Mouse (Mus musculus): ENCODE measurements around the gene Rgs11. TPM values are rescaled to one million over a fixed set of nuclear protein-coding genes. Genes with fewer than 3 reads are reported as not detected.

The Rgs11 gene
- polyA plus RNA-seq, 1 experiment: 2.8 TPM

- H3K4me3 ChIP-seq (ENCODE audit: insufficient read depth, low read length): no peak within 1 kb of the TSS
- TF ChIP-seq CTCF (IDR thresholded peaks at IDR 0.05; ENCODE audit: borderline replicate concordance, insufficient read depth, low read length): no peak
- no peak for TF ChIP-seq POLR2A (IDR thresholded peaks at IDR 0.05; ENCODE audit: low read depth, low read length)
- H3K4me1 ChIP-seq (ENCODE audit: control insufficient read depth, insufficient read depth, low read length): no peaks in the 10 kb centered on the region
- H3K27ac ChIP-seq (ENCODE audit: insufficient read depth, low read length): no peak within 1 kb of the TSS
These were observed 3.9 kb upstream of the Rgs11 start, which contains the start of gene Pdia2 for GRCm38 (mm10) chr17:26198892-26199291. Gene Pdia2, minus strand, starts transcription at chr17:26199087.

- Histone ChIP-seq H3K27ac (ENCODE audit: insufficient read depth, low read length) (no peak overlapping the region), H3K4me3 (ENCODE audit: insufficient read depth, low read length) (peak overlapping the region; percentile 42), H3K4me1 (ENCODE audit: control insufficient read depth, insufficient read depth, low read length) (no peaks in the 10 kb centered on the region)
- TF ChIP-seq POLR2A (IDR thresholded peaks at IDR 0.05; ENCODE audit: low read depth, low read length) (no peak), CTCF (IDR thresholded peaks at IDR 0.05; ENCODE audit: borderline replicate concordance, insufficient read depth, low read length) (no peak)
These were observed 1.7 kb upstream of the Rgs11 start for GRCm38 (mm10) chr17:26200831-26201705.

- Histone ChIP-seq H3K4me3 (ENCODE audit: insufficient read depth, low read length) (no peak overlapping the region), H3K27ac (ENCODE audit: insufficient read depth, low read length) (no peak overlapping the region), H3K4me1 (ENCODE audit: control insufficient read depth, insufficient read depth, low read length) (no peaks in the 10 kb centered on the region)
- TF ChIP-seq POLR2A (IDR thresholded peaks at IDR 0.05; ENCODE audit: low read depth, low read length): no peak
- no peak for TF ChIP-seq CTCF (IDR thresholded peaks at IDR 0.05; ENCODE audit: borderline replicate concordance, insufficient read depth, low read length)
These were observed 753 bp upstream of the Rgs11 start for GRCm38 (mm10) chr17:26201998-26202397.

- TF ChIP-seq CTCF (IDR thresholded peaks at IDR 0.05; ENCODE audit: borderline replicate concordance, insufficient read depth, low read length) (no peak), POLR2A (IDR thresholded peaks at IDR 0.05; ENCODE audit: low read depth, low read length) (no peak)
- Histone ChIP-seq H3K4me1 (ENCODE audit: control insufficient read depth, insufficient read depth, low read length) (no peaks in the 10 kb centered on the region), H3K4me3 (ENCODE audit: insufficient read depth, low read length) (peak overlapping the region; percentile 60), H3K27ac (ENCODE audit: insufficient read depth, low read length) (no peak overlapping the region)
These were observed 615 bp downstream of the Rgs11 start for GRCm38 (mm10) chr17:26203321-26203811.

- H3K27ac ChIP-seq (ENCODE audit: insufficient read depth, low read length): no peak overlapping the region
- H3K4me3 ChIP-seq (ENCODE audit: insufficient read depth, low read length): no peak overlapping the region
- TF ChIP-seq CTCF (IDR thresholded peaks at IDR 0.05; ENCODE audit: borderline replicate concordance, insufficient read depth, low read length) (no peak), POLR2A (IDR thresholded peaks at IDR 0.05; ENCODE audit: low read depth, low read length) (no peak)
- H3K4me1 ChIP-seq (ENCODE audit: control insufficient read depth, insufficient read depth, low read length): no peaks in the 10 kb centered on the region
These were observed 2.0 kb downstream of the Rgs11 start for GRCm38 (mm10) chr17:26204766-26205165.

- Histone ChIP-seq H3K27ac (ENCODE audit: insufficient read depth, low read length) (no peak overlapping the region), H3K4me3 (ENCODE audit: insufficient read depth, low read length) (no peak overlapping the region), H3K4me1 (ENCODE audit: control insufficient read depth, insufficient read depth, low read length) (no peaks in the 10 kb centered on the region)
- no peak for TF ChIP-seq CTCF (IDR thresholded peaks at IDR 0.05; ENCODE audit: borderline replicate concordance, insufficient read depth, low read length)
- TF ChIP-seq POLR2A (IDR thresholded peaks at IDR 0.05; ENCODE audit: low read depth, low read length): no peak
These were observed 3.6 kb downstream of the Rgs11 start for GRCm38 (mm10) chr17:26206392-26206791.

GRCm38 (mm10) chr17:26207686-26208085 lies 4.9 kb downstream of the Rgs11 start, which contains the start of gene Arhgdig:
Gene Arhgdig, minus strand, starts transcription at chr17:26207786.
- Histone ChIP-seq H3K4me3 (ENCODE audit: insufficient read depth, low read length) (no peak within 1 kb of the TSS), H3K4me1 (ENCODE audit: control insufficient read depth, insufficient read depth, low read length) (no peaks in the 10 kb centered on the region), H3K27ac (ENCODE audit: insufficient read depth, low read length) (no peak within 1 kb of the TSS)
- no peak for TF ChIP-seq CTCF (IDR thresholded peaks at IDR 0.05; ENCODE audit: borderline replicate concordance, insufficient read depth, low read length)
- TF ChIP-seq POLR2A (IDR thresholded peaks at IDR 0.05; ENCODE audit: low read depth, low read length): no peak

GRCm38 (mm10) chr17:26212241-26212640 lies 9.5 kb downstream of the Rgs11 start:
- no peak for TF ChIP-seq POLR2A (IDR thresholded peaks at IDR 0.05; ENCODE audit: low read depth, low read length)
- TF ChIP-seq CTCF (IDR thresholded peaks at IDR 0.05; ENCODE audit: borderline replicate concordance, insufficient read depth, low read length): no peak
- H3K27ac ChIP-seq (ENCODE audit: insufficient read depth, low read length): no peak overlapping the region
- H3K4me3 ChIP-seq (ENCODE audit: insufficient read depth, low read length): no peak overlapping the region
- H3K4me1 ChIP-seq (ENCODE audit: control insufficient read depth, insufficient read depth, low read length): no peaks in the 10 kb centered on the region

GRCm38 (mm10) chr17:26212681-26213080 lies 9.9 kb downstream of the Rgs11 start:
- Histone ChIP-seq H3K27ac (ENCODE audit: insufficient read depth, low read length) (no peak overlapping the region), H3K4me1 (ENCODE audit: control insufficient read depth, insufficient read depth, low read length) (no peaks in the 10 kb centered on the region), H3K4me3 (ENCODE audit: insufficient read depth, low read length) (no peak overlapping the region)
- TF ChIP-seq POLR2A (IDR thresholded peaks at IDR 0.05; ENCODE audit: low read depth, low read length) (no peak), CTCF (IDR thresholded peaks at IDR 0.05; ENCODE audit: borderline replicate concordance, insufficient read depth, low read length) (no peak)

GRCm38 (mm10) chr17:26221508-26221907 lies 18.8 kb downstream of the Rgs11 start:
- TF ChIP-seq CTCF (IDR thresholded peaks at IDR 0.05; ENCODE audit: borderline replicate concordance, insufficient read depth, low read length) (no peak), POLR2A (IDR thresholded peaks at IDR 0.05; ENCODE audit: low read depth, low read length) (no peak)
- Histone ChIP-seq H3K27ac (ENCODE audit: insufficient read depth, low read length) (no peak overlapping the region), H3K4me3 (ENCODE audit: insufficient read depth, low read length) (no peak overlapping the region), H3K4me1 (ENCODE audit: control insufficient read depth, insufficient read depth, low read length) (no peaks in the 10 kb centered on the region)
